Mouse (Mus musculus) G1E (cell line): ENCODE measurements around the gene Kdm1b. TPM values are rescaled to one million over a fixed set of nuclear protein-coding genes. Genes with fewer than 3 reads are reported as not detected.

Experiments
- ATAC-seq: 2 replicates; pipeline ENCODE4 v1.8.0; 2016; ENCODE audit warnings: mild to moderate bottlenecking; ENCODE audit not compliant: insufficient number of reproducible peaks, poor library complexity, low FRiP score, severe bottlenecking; ENCODE audit errors: extremely low read depth
- DNase-seq: peaks from one replicate; pipeline ENCODE4 v3.0.0; 2012; ENCODE audit warnings: low spot score
- H3K27me3 ChIP-seq: 2 replicates; pipeline ENCODE4 v1.6.1; 2012; ENCODE audit warnings: mild to moderate bottlenecking, low read length, inconsistent platforms; ENCODE audit not compliant: insufficient read depth
- H3K36me3 ChIP-seq: replicated peaks from 2 replicates; pipeline ENCODE3; 2012; ENCODE audit warnings: mild to moderate bottlenecking, inconsistent platforms
- H3K4me1 ChIP-seq: 2 replicates; pipeline ENCODE4 v1.6.1; 2012; ENCODE audit warnings: low read depth, low read length, inconsistent platforms, mixed read lengths; ENCODE audit not compliant: insufficient read depth
- H3K4me3 ChIP-seq: 2 replicates; pipeline ENCODE4 v1.5.1; 2012; ENCODE audit warnings: low read depth, mild to moderate bottlenecking, inconsistent platforms, low read length, moderate library complexity, mixed read lengths
- H3K9me3 ChIP-seq: replicated peaks from 2 replicates; pipeline ENCODE4 v1.6.1; 2012; ENCODE audit warnings: inconsistent platforms
- CTCF ChIP-seq: IDR thresholded peaks from 2 replicates; pipeline ENCODE4 v1.5.1; 2012; ENCODE audit warnings: low read depth, low read length, inconsistent platforms, mixed read lengths
- GATA1 ChIP-seq: IDR thresholded peaks from 2 replicates; pipeline ENCODE4 v1.6.1; 2012; ENCODE audit warnings: borderline replicate concordance, low read length, inconsistent platforms, mixed read lengths
- GATA2 ChIP-seq: IDR thresholded peaks from 2 replicates; pipeline ENCODE4 v1.6.1; 2012; ENCODE audit warnings: low read depth, low read length, inconsistent platforms, borderline replicate concordance
- POLR2AphosphoS5 ChIP-seq: IDR thresholded peaks from 2 replicates; pipeline ENCODE4 v1.6.1; 2012; ENCODE audit warnings: low read depth, low read length, inconsistent platforms; ENCODE audit not compliant: insufficient replicate concordance
- TAL1 ChIP-seq: conservative IDR thresholded peaks from 2 replicates; pipeline ENCODE4 v1.6.1; 2012; ENCODE audit warnings: low read depth, low read length, inconsistent platforms, mixed read lengths
- polyA plus RNA-seq: library from polyadenylated mRNA; stranded (reverse); fragments of >175 nt; gene quantifications from 2 replicates; pipeline ENCODE4 v1.2.3, GENCODE M21; 2012
- total RNA-seq, 2 experiments: library from RNA; stranded (forward) in 1 of 2; stranded (reverse) in 1 of 2; fragments of 200-1000 nt in 1 of 2; fragments of >200 nt in 1 of 2; fragmentation: Nextera tagmentation in 1 of 2; gene quantifications; 2 replicates each; pipeline ENCODE4 v1.2.3; 2014 to 2017

Kdm1b gene
- total and polyA plus RNA-seq, 3 experiments = 2.6 to 15.2 (median 9.3) TPM

GRCm38 (mm10) chr13:47111185-47111584 lies 67.9 kb downstream of the Kdm1b start:
- H3K36me3 ChIP-seq = peaks cover 2% of the 10 kb centered on the region
- H3K27me3 ChIP-seq = no peaks in the 10 kb centered on the region
- peak overlapping the region; percentile 30; the same call in 1 of the 2 replicates for H3K4me3 ChIP-seq
- peaks cover 76% of the 10 kb centered on the region for H3K4me1 ChIP-seq
- DNase-seq (no peak), ATAC-seq (peak; percentile 16; the same call in 1 of the 2 replicates)
- TF ChIP-seq POLR2AphosphoS5 (no peak), GATA1 (no peak), CTCF (no peak), TAL1 (peak; percentile 33; the same call in 1 of the 2 replicates), GATA2 (no peak)
- H3K9me3 ChIP-seq = no peaks in the 10 kb centered on the region

- Histone ChIP-seq H3K27me3 (no peaks in the 10 kb centered on the region), H3K9me3 (no peaks in the 10 kb centered on the region), H3K4me1 (peaks cover 82% of the 10 kb centered on the region), H3K4me3 (peak overlapping the region; percentile 46; the same call in 1 of the 2 replicates), H3K36me3 (peaks cover 2% of the 10 kb centered on the region)
- DNase-seq (no peak), ATAC-seq (no peak)
- TF ChIP-seq POLR2AphosphoS5 (no peak), GATA2 (no peak), CTCF (no peak), TAL1 (no peak), GATA1 (no peak)
Observed at GRCm38 (mm10) chr13:47112056-47112455, 68.8 kb downstream of the Kdm1b start.

- no peak for TF ChIP-seq POLR2AphosphoS5
- peak; percentile 83 for TF ChIP-seq TAL1
- no peak for TF ChIP-seq GATA2
- no peaks in the 10 kb centered on the region for H3K36me3 ChIP-seq
- peak; percentile 54 for DNase-seq
- peak; percentile 71 for ATAC-seq
- peak overlapping the region; percentile 23; the same call in 1 of the 2 replicates for H3K4me3 ChIP-seq
- H3K4me1 ChIP-seq = peaks cover 82% of the 10 kb centered on the region
- H3K27me3 ChIP-seq = no peaks in the 10 kb centered on the region
- H3K9me3 ChIP-seq = no peaks in the 10 kb centered on the region
Observed at GRCm38 (mm10) chr13:47112924-47113323, 69.6 kb downstream of the Kdm1b start.

GRCm38 (mm10) chr13:47116000-47116399 lies 72.7 kb downstream of the Kdm1b start:
- Histone ChIP-seq H3K4me1 (peaks cover 66% of the 10 kb centered on the region), H3K36me3 (no peaks in the 10 kb centered on the region), H3K9me3 (no peaks in the 10 kb centered on the region), H3K27me3 (no peaks in the 10 kb centered on the region), H3K4me3 (no peak overlapping the region; the same call in 1 of the 2 replicates)
- 0 out of 2 replicates have a peak, but pooled peaks have one; percentile 22 for ATAC-seq
- TF ChIP-seq CTCF (no peak), POLR2AphosphoS5 (no peak), GATA1 (no peak), GATA2 (no peak), TAL1 (peak; percentile 37; the same call in 1 of the 2 replicates)
- peak; percentile 11 for DNase-seq

GRCm38 (mm10) chr13:47121333-47121889 lies 78.1 kb downstream of the Kdm1b start:
- Histone ChIP-seq H3K27me3 (no peaks in the 10 kb centered on the region), H3K36me3 (peaks cover 5% of the 10 kb centered on the region), H3K4me1 (peaks cover 55% of the 10 kb centered on the region), H3K9me3 (no peaks in the 10 kb centered on the region), H3K4me3 (no peak overlapping the region)
- DNase-seq = no peak
- ATAC-seq = no peak
- TF ChIP-seq CTCF = no peak
- no peak for TF ChIP-seq POLR2AphosphoS5
- TF ChIP-seq GATA1 = no peak
- no peak for TF ChIP-seq TAL1
- TF ChIP-seq GATA2 = no peak

- DNase-seq (peak; percentile 55), ATAC-seq (peak; percentile 46)
- TF ChIP-seq GATA1 (no peak), TAL1 (no peak), CTCF (no peak), POLR2AphosphoS5 (no peak), GATA2 (no peak)
- H3K4me1 ChIP-seq = peaks cover 43% of the 10 kb centered on the region
- H3K27me3 ChIP-seq = no peaks in the 10 kb centered on the region
- no peaks in the 10 kb centered on the region for H3K9me3 ChIP-seq
- peak within 1 kb of the TSS; percentile 76 for H3K4me3 ChIP-seq
- peaks cover 9% of the 10 kb centered on the region for H3K36me3 ChIP-seq
Observed at GRCm38 (mm10) chr13:47122537-47123430, 79.5 kb downstream of the Kdm1b start, which contains the start of gene Rnf144b. Rnf144b (plus strand) TSS chr13:47122656.
